Mouse (Mus musculus) embryonic facial prominence, embryonic 13.5 days (tissue): ENCODE measurements around the gene Fxn. TPM values are rescaled to one million over a fixed set of nuclear protein-coding genes. Genes with fewer than 3 reads are reported as not detected.

Source experiments
- ATAC-seq: fragments of 200-750 bp; cut with Nextera tagmentation; 2 replicates; pipeline ENCODE4 v1.8.0; 2017; ENCODE audit warnings: low read depth; ENCODE audit not compliant: insufficient number of reproducible peaks, insufficient read depth, low FRiP score, low TSS enrichment
- H3K27ac ChIP-seq: fragments of 300-500 bp; sonication (generic); 2 replicates; pipeline ENCODE4 v1.5.1; 2015; ENCODE audit warnings: moderate library complexity, mild to moderate bottlenecking, inconsistent platforms
- H3K27me3 ChIP-seq: fragments of 300-500 bp; sonication (generic); 2 replicates; pipeline ENCODE4 v1.6.1; 2015; ENCODE audit warnings: mild to moderate bottlenecking, inconsistent platforms
- H3K36me3 ChIP-seq: fragments of 300-500 bp; sonication (generic); 2 replicates; pipeline ENCODE4 v1.6.1; 2015; ENCODE audit warnings: mild to moderate bottlenecking, inconsistent platforms
- H3K4me1 ChIP-seq: fragments of 300-500 bp; sonication (generic); 2 replicates; pipeline ENCODE4 v1.6.1; 2015; ENCODE audit warnings: inconsistent platforms
- H3K4me2 ChIP-seq: fragments of 300-500 bp; sonication (generic); 2 replicates; pipeline ENCODE4 v1.6.1; 2015; ENCODE audit warnings: moderate library complexity, mild to moderate bottlenecking, inconsistent platforms
- H3K4me3 ChIP-seq: fragments of 300-500 bp; sonication (generic); 2 replicates; pipeline ENCODE4 v1.5.1; 2015; ENCODE audit warnings: mild to moderate bottlenecking, inconsistent platforms
- H3K9ac ChIP-seq: fragments of 300-500 bp; sonication (generic); 2 replicates; pipeline ENCODE4 v1.6.1; 2015; ENCODE audit warnings: mild to moderate bottlenecking, inconsistent platforms
- H3K9me3 ChIP-seq: fragments of 300-500 bp; sonication (generic); 2 replicates; pipeline ENCODE4 v1.6.1; 2016; ENCODE audit warnings: inconsistent platforms
- WGBS: fragments of 180-500 bp; shearing (Covaris S2); methylation state at CpG from one replicate; pipeline ENCODE4 v1.1.7; 2015; ENCODE audit warnings: mixed read lengths; 5-methylcytosine and 5-hydroxymethylcytosine counted together
- polyA plus RNA-seq: library from polyadenylated mRNA; unstranded; fragments of >200 nt; fragmentation: Nextera tagmentation; extraction: Ambion mirVana; gene quantifications from 2 replicates; pipeline ENCODE4 v1.2.1, GENCODE M21; 2015

Gene Fxn
- polyA plus RNA-seq = 52.3 and 54.6 TPM in 2 replicates

- Histone ChIP-seq H3K9ac (peak within 1 kb of the TSS; percentile 82), H3K36me3 (peaks cover 4% of the 10 kb centered on the region; the same call in 1 of the 2 replicates), H3K27me3 (no peaks in the 10 kb centered on the region), H3K9me3 (no peaks in the 10 kb centered on the region), H3K4me1 (peaks cover 11% of the 10 kb centered on the region), H3K4me3 (peak within 1 kb of the TSS; percentile 66), H3K27ac (peak within 1 kb of the TSS; percentile 89), H3K4me2 (peak within 1 kb of the TSS; percentile 76)
- under 1% methylated on average over 14 of the region's 22 CpGs for WGBS
- peak; percentile 85 for ATAC-seq
These were observed at the start of gene Fxn for GRCm38 (mm10) chr19:24280601-24281228. Gene Fxn (minus strand): TSS chr19:24280605.

DNA sequence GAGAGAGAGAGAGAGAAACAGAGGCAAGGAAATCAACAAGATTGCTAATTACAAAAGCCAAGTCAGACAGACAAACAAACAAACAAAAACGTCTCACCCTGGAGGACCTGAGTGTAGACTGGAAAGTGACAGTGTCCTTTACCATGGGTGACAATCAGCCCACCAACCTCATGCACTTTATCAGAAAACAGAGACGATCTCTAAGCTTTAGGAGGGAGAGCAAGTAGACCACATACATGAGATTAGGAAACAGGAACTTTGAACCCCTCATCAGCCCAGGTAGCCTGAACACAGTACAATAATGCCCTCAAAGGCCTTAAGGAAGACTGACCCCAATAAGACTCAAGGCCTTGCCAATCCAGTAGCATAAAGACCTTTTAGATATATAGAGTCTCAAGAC lies 47.5 kb upstream of the Fxn start:
- no peak overlapping the region for H3K4me3 ChIP-seq
- H3K4me1 ChIP-seq = peaks cover 8% of the 10 kb centered on the region; the same call in 1 of the 2 replicates
- no peaks in the 10 kb centered on the region for H3K27me3 ChIP-seq
- 68% methylated on average over 2 of the region's 2 CpGs for WGBS
- H3K36me3 ChIP-seq = no peaks in the 10 kb centered on the region
- no peaks in the 10 kb centered on the region for H3K9me3 ChIP-seq
- no peak overlapping the region for H3K27ac ChIP-seq
- ATAC-seq = no peak
- no peak overlapping the region for H3K4me2 ChIP-seq
- no peak overlapping the region for H3K9ac ChIP-seq

- Histone ChIP-seq H3K27ac (no peak overlapping the region), H3K4me2 (no peak overlapping the region), H3K36me3 (no peaks in the 10 kb centered on the region), H3K4me1 (peaks cover 8% of the 10 kb centered on the region; the same call in 1 of the 2 replicates), H3K27me3 (no peaks in the 10 kb centered on the region), H3K9me3 (no peaks in the 10 kb centered on the region), H3K9ac (no peak overlapping the region), H3K4me3 (no peak overlapping the region)
- WGBS = 30% methylated on average over 1 of the region's 1 CpGs
- ATAC-seq = no peak
These were observed 46.6 kb upstream of the Fxn start for GRCm38 (mm10) chr19:24326969-24327368.

DNA sequence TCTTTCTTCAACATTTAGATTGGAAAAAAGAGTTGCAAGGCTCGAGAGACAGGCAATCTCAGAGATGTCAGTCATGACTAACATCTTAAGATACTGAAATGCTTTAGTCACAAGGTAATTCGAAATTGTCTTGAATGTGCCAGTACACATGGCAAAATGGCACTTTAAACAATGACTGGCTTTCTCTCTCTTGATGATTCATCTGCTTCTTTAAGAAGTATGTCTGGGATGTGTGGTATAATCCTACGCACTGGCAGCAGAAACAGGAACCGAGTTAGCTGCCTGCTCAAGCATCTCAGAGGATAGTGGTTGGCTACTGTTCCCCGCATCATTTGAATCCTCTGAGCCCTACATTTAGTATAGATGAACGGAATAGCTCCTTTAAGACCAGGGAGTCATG lies 45.3 kb upstream of the Fxn start:
- WGBS = 79% methylated on average over 6 of the region's 6 CpGs
- no peak overlapping the region for H3K9ac ChIP-seq
- no peak for ATAC-seq
- no peak overlapping the region for H3K27ac ChIP-seq
- H3K4me2 ChIP-seq = no peak overlapping the region
- no peaks in the 10 kb centered on the region for H3K9me3 ChIP-seq
- peaks cover 8% of the 10 kb centered on the region; the same call in 1 of the 2 replicates for H3K4me1 ChIP-seq
- no peaks in the 10 kb centered on the region for H3K27me3 ChIP-seq
- H3K4me3 ChIP-seq = no peak overlapping the region
- no peaks in the 10 kb centered on the region for H3K36me3 ChIP-seq

GRCm38 (mm10) chr19:24323841-24324613 lies 43.6 kb upstream of the Fxn start:
- Histone ChIP-seq H3K27ac (no peak overlapping the region), H3K9ac (no peak overlapping the region), H3K4me3 (no peak overlapping the region), H3K9me3 (no peaks in the 10 kb centered on the region), H3K4me2 (no peak overlapping the region), H3K36me3 (no peaks in the 10 kb centered on the region), H3K4me1 (peaks cover 8% of the 10 kb centered on the region; the same call in 1 of the 2 replicates), H3K27me3 (no peaks in the 10 kb centered on the region)
- WGBS = 14% methylated on average over 10 of the region's 10 CpGs
- ATAC-seq = no peak

DNA sequence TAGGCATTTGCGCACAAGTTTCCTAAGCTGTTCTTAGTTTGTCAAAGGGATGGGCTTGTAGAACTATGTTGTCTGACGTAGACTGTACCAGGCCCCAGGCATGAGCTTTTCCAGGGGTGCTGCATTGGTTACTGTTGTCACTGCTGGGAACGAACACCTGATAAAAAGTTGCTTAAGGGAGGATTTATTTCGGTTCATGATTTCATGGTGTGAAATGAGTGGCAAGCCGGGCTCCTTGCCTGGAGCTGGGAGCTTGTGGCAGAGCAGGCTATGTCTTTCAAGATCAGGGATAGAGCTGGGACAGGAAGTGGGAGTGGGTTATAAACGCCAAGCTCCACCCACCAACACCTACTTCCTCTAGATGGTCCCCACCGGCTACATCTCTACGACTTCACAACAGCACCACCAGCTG lies 41.5 kb upstream of the Fxn start:
- ATAC-seq = no peak
- WGBS = 84% methylated on average over 8 of the region's 8 CpGs
- Histone ChIP-seq H3K4me2 (no peak overlapping the region), H3K27me3 (no peaks in the 10 kb centered on the region), H3K4me1 (peaks cover 8% of the 10 kb centered on the region; the same call in 1 of the 2 replicates), H3K4me3 (no peak overlapping the region), H3K36me3 (no peaks in the 10 kb centered on the region), H3K27ac (no peak overlapping the region), H3K9me3 (no peaks in the 10 kb centered on the region), H3K9ac (no peak overlapping the region)

DNA sequence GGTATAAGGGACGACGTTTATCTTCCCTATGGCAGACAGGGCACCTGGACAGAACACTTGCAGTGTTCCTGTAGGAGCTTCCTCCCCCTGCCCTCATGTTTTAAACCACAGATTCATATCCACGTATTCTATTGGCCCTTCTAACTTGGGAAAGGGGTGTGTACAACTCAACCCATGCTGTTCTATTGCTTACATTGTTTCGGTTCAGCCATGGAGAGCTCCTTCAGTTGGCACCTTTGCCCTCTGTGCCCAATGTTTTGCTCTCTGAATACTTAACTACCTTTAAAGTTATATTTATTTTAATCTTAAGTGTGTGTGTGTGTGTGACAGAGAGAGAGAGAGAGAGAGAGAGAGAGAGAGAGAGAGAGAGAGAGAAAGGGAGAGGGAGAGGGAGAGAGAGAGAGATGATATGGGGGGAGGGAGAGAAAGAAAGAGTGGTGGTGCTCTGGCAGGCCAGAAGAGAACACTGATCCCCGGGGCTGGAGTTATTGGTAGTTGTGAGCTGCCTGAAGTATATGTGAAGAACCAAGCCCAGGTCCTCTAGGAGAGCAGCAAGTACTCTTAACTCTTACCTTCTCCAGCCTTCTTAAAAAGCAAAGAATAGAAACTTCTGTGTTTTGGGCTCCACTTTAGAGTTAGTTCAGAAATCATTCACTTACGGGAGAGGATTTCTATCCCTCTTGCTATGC lies 41.0 kb upstream of the Fxn start:
- H3K36me3 ChIP-seq = no peaks in the 10 kb centered on the region
- H3K27me3 ChIP-seq = no peaks in the 10 kb centered on the region
- H3K9ac ChIP-seq = no peak overlapping the region
- no peaks in the 10 kb centered on the region for H3K9me3 ChIP-seq
- H3K4me1 ChIP-seq = peaks cover 8% of the 10 kb centered on the region; the same call in 1 of the 2 replicates
- no peak overlapping the region for H3K4me2 ChIP-seq
- WGBS = 84% methylated on average over 6 of the region's 6 CpGs
- H3K27ac ChIP-seq = no peak overlapping the region
- no peak overlapping the region for H3K4me3 ChIP-seq
- ATAC-seq = no peak

- 80% methylated on average over 10 of the region's 10 CpGs for WGBS
- Histone ChIP-seq H3K4me2 (no peak overlapping the region), H3K27me3 (peaks cover 3% of the 10 kb centered on the region; the same call in 1 of the 2 replicates), H3K36me3 (no peaks in the 10 kb centered on the region), H3K4me1 (no peaks in the 10 kb centered on the region), H3K27ac (no peak overlapping the region), H3K9me3 (no peaks in the 10 kb centered on the region), H3K4me3 (no peak overlapping the region), H3K9ac (no peak overlapping the region)
- ATAC-seq = no peak
These were observed 37.8 kb upstream of the Fxn start for GRCm38 (mm10) chr19:24318172-24318571.

DNA sequence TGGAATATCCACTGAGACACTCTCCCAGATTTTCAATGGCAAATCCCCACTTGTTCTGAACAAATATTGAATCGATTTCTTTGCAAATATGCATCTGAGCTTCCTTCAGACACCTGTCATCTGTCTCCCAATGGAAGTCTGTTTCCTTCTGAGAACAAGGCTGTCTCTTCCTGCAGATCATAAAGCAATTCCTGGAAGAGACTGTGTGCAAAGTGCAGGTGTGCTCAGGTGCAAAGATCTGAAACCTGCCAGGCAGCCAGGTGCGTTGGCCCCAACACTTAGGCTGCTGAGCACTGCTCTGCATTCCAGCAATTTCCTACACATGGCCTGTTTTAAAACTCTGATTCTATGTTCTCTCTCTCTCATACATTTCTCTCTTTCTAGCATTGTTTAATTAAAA lies 37.3 kb upstream of the Fxn start:
- 81% methylated on average over 2 of the region's 2 CpGs for WGBS

GRCm38 (mm10) chr19:24317038-24317591 lies 36.7 kb upstream of the Fxn start:
- H3K27me3 ChIP-seq = peaks cover 3% of the 10 kb centered on the region; the same call in 1 of the 2 replicates
- H3K4me1 ChIP-seq = no peaks in the 10 kb centered on the region
- 56% methylated on average over 15 of the region's 15 CpGs for WGBS
- H3K27ac ChIP-seq = no peak overlapping the region; the same call in 1 of the 2 replicates
- H3K9ac ChIP-seq = no peak overlapping the region
- H3K36me3 ChIP-seq = no peaks in the 10 kb centered on the region
- ATAC-seq = no peak
- no peaks in the 10 kb centered on the region for H3K9me3 ChIP-seq
- no peak overlapping the region for H3K4me2 ChIP-seq
- H3K4me3 ChIP-seq = no peak overlapping the region

More for the DNA sequence above, 37.3 kb upstream of the Fxn start:
- no peak overlapping the region for H3K27ac ChIP-seq
- H3K4me1 ChIP-seq = no peaks in the 10 kb centered on the region
- H3K4me2 ChIP-seq = no peak overlapping the region
- H3K4me3 ChIP-seq = no peak overlapping the region
- no peak overlapping the region for H3K9ac ChIP-seq
- no peak for ATAC-seq
- peaks cover 3% of the 10 kb centered on the region; the same call in 1 of the 2 replicates for H3K27me3 ChIP-seq
- H3K36me3 ChIP-seq = no peaks in the 10 kb centered on the region
- no peaks in the 10 kb centered on the region for H3K9me3 ChIP-seq

GRCm38 (mm10) chr19:24316060-24316725 lies 35.8 kb upstream of the Fxn start:
- H3K27ac ChIP-seq = no peak overlapping the region
- 60% methylated on average over 9 of the region's 9 CpGs for WGBS
- peaks cover 3% of the 10 kb centered on the region; the same call in 1 of the 2 replicates for H3K27me3 ChIP-seq
- H3K9ac ChIP-seq = no peak overlapping the region
- H3K4me1 ChIP-seq = no peaks in the 10 kb centered on the region
- H3K4me2 ChIP-seq = no peak overlapping the region
- no peak overlapping the region for H3K4me3 ChIP-seq
- no peaks in the 10 kb centered on the region for H3K36me3 ChIP-seq
- ATAC-seq = no peak
- no peaks in the 10 kb centered on the region for H3K9me3 ChIP-seq
